Mouse (Mus musculus) brain, embryonic 18.5 days (tissue): ENCODE measurements around the gene 5730522E02Rik.
A peak's percentile ranks its signal among the peaks of the same experiment; 100 is the strongest.

ENCODE experiments used
- DNase-seq: peaks from one replicate; pipeline ENCODE4 v3.0.0-alpha.2; 2012; ENCODE audit warnings: low read depth, low spot score

Gene 5730522E02Rik

GRCm38 (mm10) chr11:25819789-25820188 lies 390.8 kb downstream of the 5730522E02Rik start:
- no peak for DNase-seq

- DNase-seq = no peak
Observed at GRCm38 (mm10) chr11:25813446-25813845, 397.1 kb downstream of the 5730522E02Rik start.

- no peak for DNase-seq
Observed at GRCm38 (mm10) chr11:25787691-25788090, 422.9 kb downstream of the 5730522E02Rik start.

- DNase-seq = no peak
Observed at GRCm38 (mm10) chr11:25772231-25772630, 438.3 kb downstream of the 5730522E02Rik start.

- no peak for DNase-seq
Observed at GRCm38 (mm10) chr11:25770991-25771568, 439.5 kb downstream of the 5730522E02Rik start.

- DNase-seq = no peak
Observed at GRCm38 (mm10) chr11:25767584-25768333, 442.8 kb downstream of the 5730522E02Rik start.

GRCm38 (mm10) chr11:25753156-25753899 lies 457.2 kb downstream of the 5730522E02Rik start:
- DNase-seq = no peak

- DNase-seq = no peak
Observed at GRCm38 (mm10) chr11:25752418-25752817, 458.1 kb downstream of the 5730522E02Rik start.

- DNase-seq = no peak
Observed at GRCm38 (mm10) chr11:25747098-25747862, 463.3 kb downstream of the 5730522E02Rik start.

GRCm38 (mm10) chr11:25743664-25744063 lies 466.9 kb downstream of the 5730522E02Rik start:
- DNase-seq = no peak

- peak; percentile 71 for DNase-seq
Observed at GRCm38 (mm10) chr11:25737255-25737654, 473.3 kb downstream of the 5730522E02Rik start.

- DNase-seq = no peak
Observed at GRCm38 (mm10) chr11:25729476-25729875, 481.1 kb downstream of the 5730522E02Rik start.

GRCm38 (mm10) chr11:25715447-25716321 lies 494.9 kb downstream of the 5730522E02Rik start:
- peak; percentile 78 for DNase-seq

GRCm38 (mm10) chr11:25710559-25710958 lies 500.0 kb downstream of the 5730522E02Rik start:
- DNase-seq = no peak

GRCm38 (mm10) chr11:25709892-25710291 lies 500.7 kb downstream of the 5730522E02Rik start:
- DNase-seq = no peak

GRCm38 (mm10) chr11:25704332-25705168 lies 506.0 kb downstream of the 5730522E02Rik start:
- DNase-seq = no peak

- DNase-seq = no peak
Observed at GRCm38 (mm10) chr11:25702791-25703190, 507.8 kb downstream of the 5730522E02Rik start.

GRCm38 (mm10) chr11:25697508-25698193 lies 512.9 kb downstream of the 5730522E02Rik start:
- DNase-seq = no peak

GRCm38 (mm10) chr11:25696168-25696567 lies 514.4 kb downstream of the 5730522E02Rik start:
- no peak for DNase-seq
